Mouse (Mus musculus): ENCODE results near the gene Lmf2.

GRCm38 (mm10) chr15:89309962-89310498 lies 45.4 kb downstream of the Lmf2 start:
- TF ChIP-seq MYOD1 (IDR thresholded peaks at IDR 0.05; ENCODE audit: control insufficient read depth in 1 of 3, insufficient read length in 2 of 3, low read depth in 2 of 3), result peak; percentile 81 to 97 (median 97)
- no peak for TF ChIP-seq POLR2A (IDR thresholded peaks at IDR 0.05; ENCODE audit: insufficient read length, low read depth)
- TF ChIP-seq E2F4 (IDR thresholded peaks at IDR 0.05; ENCODE audit: insufficient read depth), result no peak

Data from myocyte (in vitro differentiated cells).